Mouse (Mus musculus): ENCODE data around the gene Lrrc47. TPM values are rescaled to one million over a fixed set of nuclear protein-coding genes. Genes with fewer than 3 reads are reported as not detected.

Gene Lrrc47
- polyA plus RNA-seq, 1 experiment = 72.3 TPM

DNA sequence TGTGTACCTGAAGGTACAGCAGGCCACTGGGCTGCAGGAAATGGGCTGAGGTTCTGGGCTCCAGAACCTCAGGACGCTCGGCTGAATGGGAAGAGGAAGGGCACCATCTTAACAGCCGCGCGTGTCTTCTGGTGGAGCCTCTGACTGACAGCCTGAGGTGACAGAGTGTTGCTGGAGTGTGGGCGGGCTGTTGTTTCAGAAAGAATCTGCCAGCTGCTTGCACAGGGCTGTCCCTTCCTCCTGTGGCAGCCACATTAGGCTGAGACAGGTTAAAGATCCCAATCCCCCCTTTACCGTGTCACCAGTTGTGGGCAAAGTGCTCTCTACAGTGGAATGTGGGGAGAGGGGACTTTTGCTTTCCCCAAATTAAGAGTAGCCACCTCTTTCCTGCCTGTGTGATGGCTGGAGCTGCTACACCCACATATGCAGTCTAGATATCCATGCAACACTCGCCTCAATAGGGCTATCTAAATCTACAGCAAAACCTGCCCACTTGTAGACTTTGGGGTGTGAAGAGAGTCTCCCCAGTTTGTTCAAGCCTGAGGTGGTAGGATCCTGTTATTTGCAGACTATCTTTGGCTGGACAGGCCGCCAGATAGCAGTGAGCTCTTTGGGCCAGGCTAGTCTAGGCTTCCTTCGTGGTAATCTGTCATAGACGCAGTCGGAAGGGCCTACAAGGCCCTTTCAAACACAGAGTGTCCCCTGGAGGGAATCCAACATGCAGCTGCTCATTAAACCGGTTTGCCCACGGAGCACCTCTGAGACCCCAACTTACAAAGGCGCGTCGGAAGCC lies 13.4 kb downstream of the Lrrc47 start:
- peak; percentile 15 for DNase-seq (ENCODE audit: low read depth)
- TF ChIP-seq POLR2A (IDR thresholded peaks at IDR 0.05; ENCODE audit: borderline replicate concordance, extremely low read depth, insufficient read depth, insufficient read length, poor library complexity, severe bottlenecking) = no peak
- TF ChIP-seq CTCF (IDR thresholded peaks at IDR 0.05; ENCODE audit: borderline replicate concordance, extremely low read depth, insufficient read depth, insufficient read length) = no peak

GRCm38 (mm10) chr4:154025641-154026440 lies 14.3 kb downstream of the Lrrc47 start, which contains the start of gene Smim1:
Smim1 (minus strand) TSS chr4:154026230.
- DNase-seq (ENCODE audit: low read depth) = peak; percentile 60

GRCm38 (mm10) chr4:154026441-154026761 lies 14.9 kb downstream of the Lrrc47 start:
- TF ChIP-seq POLR2A (IDR thresholded peaks at IDR 0.05; ENCODE audit: borderline replicate concordance, extremely low read depth, insufficient read depth, insufficient read length, poor library complexity, severe bottlenecking) = no peak
- no peak for TF ChIP-seq CTCF (IDR thresholded peaks at IDR 0.05; ENCODE audit: borderline replicate concordance, extremely low read depth, insufficient read depth, insufficient read length)
- no peak for DNase-seq (ENCODE audit: low read depth)

More at GRCm38 (mm10) chr4:154025641-154026440, 14.3 kb downstream of the Lrrc47 start, which contains the start of gene Smim1:
- TF ChIP-seq POLR2A (IDR thresholded peaks at IDR 0.05; ENCODE audit: borderline replicate concordance, extremely low read depth, insufficient read depth, insufficient read length, poor library complexity, severe bottlenecking) = no peak
- TF ChIP-seq CTCF (IDR thresholded peaks at IDR 0.05; ENCODE audit: borderline replicate concordance, extremely low read depth, insufficient read depth, insufficient read length) = peak; percentile 59

GRCm38 (mm10) chr4:154028066-154028465 lies 16.5 kb downstream of the Lrrc47 start:
- no peak for DNase-seq (ENCODE audit: low read depth)
- TF ChIP-seq CTCF (IDR thresholded peaks at IDR 0.05; ENCODE audit: borderline replicate concordance, extremely low read depth, insufficient read depth, insufficient read length) (no peak), POLR2A (IDR thresholded peaks at IDR 0.05; ENCODE audit: borderline replicate concordance, extremely low read depth, insufficient read depth, insufficient read length, poor library complexity, severe bottlenecking) (no peak)

DNA sequence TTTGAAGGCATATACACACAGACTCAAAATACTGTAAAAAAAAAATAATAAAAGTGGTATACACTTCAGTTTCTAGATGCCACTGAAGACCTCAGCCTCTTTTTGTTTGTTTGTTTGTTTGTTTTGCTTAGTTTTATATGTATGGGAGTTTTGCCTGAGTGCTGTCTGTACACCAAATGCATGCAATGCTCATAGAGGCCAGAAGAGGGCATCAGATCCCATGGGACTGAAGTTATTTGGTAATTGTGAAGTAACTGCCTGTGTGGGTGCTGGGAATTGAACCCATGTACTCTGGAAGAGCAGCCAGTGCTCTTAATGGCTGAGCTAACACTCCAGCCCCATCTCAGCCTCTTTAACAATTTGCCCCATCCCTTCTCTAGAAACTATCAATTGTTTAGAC lies 17.1 kb downstream of the Lrrc47 start:
- TF ChIP-seq POLR2A (IDR thresholded peaks at IDR 0.05; ENCODE audit: borderline replicate concordance, extremely low read depth, insufficient read depth, insufficient read length, poor library complexity, severe bottlenecking) (no peak), CTCF (IDR thresholded peaks at IDR 0.05; ENCODE audit: borderline replicate concordance, extremely low read depth, insufficient read depth, insufficient read length) (peak; percentile 36; the same call in 1 of the 2 replicates)
- peak; percentile 8 for DNase-seq (ENCODE audit: low read depth)

GRCm38 (mm10) chr4:154037123-154037522 lies 25.6 kb downstream of the Lrrc47 start:
- TF ChIP-seq POLR2A (IDR thresholded peaks at IDR 0.05; ENCODE audit: borderline replicate concordance, extremely low read depth, insufficient read depth, insufficient read length, poor library complexity, severe bottlenecking) (no peak), CTCF (IDR thresholded peaks at IDR 0.05; ENCODE audit: borderline replicate concordance, extremely low read depth, insufficient read depth, insufficient read length) (no peak)
- no peak for DNase-seq (ENCODE audit: low read depth)

- no peak for DNase-seq (ENCODE audit: low read depth)
- TF ChIP-seq CTCF (IDR thresholded peaks at IDR 0.05; ENCODE audit: borderline replicate concordance, extremely low read depth, insufficient read depth, insufficient read length) (no peak), POLR2A (IDR thresholded peaks at IDR 0.05; ENCODE audit: borderline replicate concordance, extremely low read depth, insufficient read depth, insufficient read length, poor library complexity, severe bottlenecking) (no peak)
Measured at GRCm38 (mm10) chr4:154042577-154042976, 31.0 kb downstream of the Lrrc47 start, which contains the start of gene Ccdc27. Ccdc27 (minus strand) TSS chr4:154042677.

DNA sequence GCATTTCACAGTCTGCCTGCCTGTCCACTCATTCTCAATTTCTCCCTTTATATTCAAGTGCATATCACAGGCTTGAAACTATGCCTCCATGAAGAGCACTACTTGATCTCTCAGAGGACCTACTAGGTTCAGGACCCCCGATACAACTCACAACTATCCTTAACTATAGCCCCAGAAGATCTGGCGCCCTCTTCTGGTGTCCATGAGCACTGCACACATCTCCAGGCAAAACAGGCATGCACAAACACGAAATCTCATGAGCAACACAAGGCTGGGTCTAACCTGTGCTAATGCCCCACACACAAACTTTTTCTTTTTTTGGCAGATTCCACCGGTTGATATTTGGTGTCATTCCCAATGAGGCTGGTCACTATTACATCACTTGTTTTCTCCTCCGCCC lies 34.3 kb downstream of the Lrrc47 start:
- no peak for DNase-seq (ENCODE audit: low read depth)
- TF ChIP-seq CTCF (IDR thresholded peaks at IDR 0.05; ENCODE audit: borderline replicate concordance, extremely low read depth, insufficient read depth, insufficient read length) = peak; percentile 18; the same call in 1 of the 2 replicates
- no peak for TF ChIP-seq POLR2A (IDR thresholded peaks at IDR 0.05; ENCODE audit: borderline replicate concordance, extremely low read depth, insufficient read depth, insufficient read length, poor library complexity, severe bottlenecking)

- TF ChIP-seq POLR2A (IDR thresholded peaks at IDR 0.05; ENCODE audit: borderline replicate concordance, extremely low read depth, insufficient read depth, insufficient read length, poor library complexity, severe bottlenecking) (no peak), CTCF (IDR thresholded peaks at IDR 0.05; ENCODE audit: borderline replicate concordance, extremely low read depth, insufficient read depth, insufficient read length) (no peak)
- no peak for DNase-seq (ENCODE audit: low read depth)
Measured at GRCm38 (mm10) chr4:154051401-154051800, 39.9 kb downstream of the Lrrc47 start.

GRCm38 (mm10) chr4:154053065-154053464 lies 41.5 kb downstream of the Lrrc47 start:
- no peak for DNase-seq (ENCODE audit: low read depth)

GRCm38 (mm10) chr4:154055482-154055881 lies 44.0 kb downstream of the Lrrc47 start:
- no peak for DNase-seq (ENCODE audit: low read depth)
- TF ChIP-seq CTCF (IDR thresholded peaks at IDR 0.05; ENCODE audit: borderline replicate concordance, extremely low read depth, insufficient read depth, insufficient read length) (no peak), POLR2A (IDR thresholded peaks at IDR 0.05; ENCODE audit: borderline replicate concordance, extremely low read depth, insufficient read depth, insufficient read length, poor library complexity, severe bottlenecking) (no peak)

More at GRCm38 (mm10) chr4:154053065-154053464, 41.5 kb downstream of the Lrrc47 start:
- peak; percentile 40; the same call in 1 of the 2 replicates for TF ChIP-seq CTCF (IDR thresholded peaks at IDR 0.05; ENCODE audit: borderline replicate concordance, extremely low read depth, insufficient read depth, insufficient read length)
- no peak for TF ChIP-seq POLR2A (IDR thresholded peaks at IDR 0.05; ENCODE audit: borderline replicate concordance, extremely low read depth, insufficient read depth, insufficient read length, poor library complexity, severe bottlenecking)

All from brain, embryonic 14.5 days (tissue).